Mouse (Mus musculus) olfactory bulb, adult 2 months (tissue): ENCODE measurements around the gene Ubxn10. TPM values are rescaled to one million over a fixed set of nuclear protein-coding genes. Genes with fewer than 3 reads are reported as not detected.

Source experiments
- H3K27ac ChIP-seq: fragments of 200-500 bp; 2 replicates; pipeline ENCODE4 v1.5.1; 2012; ENCODE audit warnings: low read depth, low read length; ENCODE audit not compliant: insufficient read depth
- H3K4me1 ChIP-seq: fragments of 200-500 bp; 2 replicates; pipeline ENCODE4 v1.6.1; 2012; ENCODE audit warnings: low read length; ENCODE audit not compliant: control insufficient read depth, insufficient read depth
- H3K4me3 ChIP-seq: fragments of 200-500 bp; 2 replicates; pipeline ENCODE4 v1.5.1; 2012; ENCODE audit warnings: mild to moderate bottlenecking, low read depth, low read length, moderate library complexity; ENCODE audit not compliant: insufficient read depth
- CTCF ChIP-seq: fragments of 200-500 bp; IDR thresholded peaks from 2 replicates; pipeline ENCODE4 v1.5.1; 2012; ENCODE audit warnings: low read depth, mild to moderate bottlenecking, low read length, moderate library complexity; ENCODE audit not compliant: insufficient read depth
- POLR2A ChIP-seq: fragments of 200-500 bp; IDR thresholded peaks from 2 replicates; pipeline ENCODE4 v1.6.1; 2012; ENCODE audit warnings: mild to moderate bottlenecking, low read depth, low read length, moderate library complexity; ENCODE audit not compliant: insufficient read depth
- WGBS: fragments of 180-500 bp; shearing (Covaris S2); methylation state at CpG from one replicate; pipeline ENCODE4 v1.1.7; 2018; 5-methylcytosine and 5-hydroxymethylcytosine counted together
- polyA plus RNA-seq: library from polyadenylated mRNA; stranded (reverse); fragments of >200 nt; gene quantifications from 2 replicates; pipeline ENCODE4 v1.2.4, GENCODE M21; 2012; ENCODE audit warnings: low replicate concordance; ENCODE audit not compliant: missing spikeins, insufficient read depth, insufficient read length

The Ubxn10 gene
- polyA plus RNA-seq, 1 experiment: not detected

DNA sequence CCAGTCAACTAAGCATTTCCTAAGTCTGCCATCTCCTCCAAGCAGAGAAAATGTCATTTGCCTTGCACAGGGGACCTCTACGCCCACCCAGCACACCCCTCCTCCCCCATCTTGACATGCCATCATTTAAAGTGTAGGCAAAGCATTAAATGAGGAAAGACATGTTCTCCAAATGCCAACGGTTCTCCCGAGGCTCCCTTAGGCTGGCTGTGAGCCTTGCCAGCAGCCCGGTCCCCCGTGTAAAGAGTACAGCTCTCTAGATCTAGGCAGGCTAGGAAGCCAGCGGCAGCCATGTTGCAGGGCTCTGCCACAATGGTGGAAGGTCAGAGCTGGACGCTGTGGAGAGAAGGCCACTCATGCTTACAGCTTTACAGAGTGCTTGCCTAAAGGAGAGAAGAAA is 27.0 kb downstream of the Ubxn10 start:
- 45% methylated on average over 7 of the region's 7 CpGs for WGBS
- Histone ChIP-seq H3K27ac (no peak overlapping the region), H3K4me1 (peaks cover 17% of the 10 kb centered on the region), H3K4me3 (no peak overlapping the region)
- TF ChIP-seq CTCF (no peak), POLR2A (no peak)

DNA sequence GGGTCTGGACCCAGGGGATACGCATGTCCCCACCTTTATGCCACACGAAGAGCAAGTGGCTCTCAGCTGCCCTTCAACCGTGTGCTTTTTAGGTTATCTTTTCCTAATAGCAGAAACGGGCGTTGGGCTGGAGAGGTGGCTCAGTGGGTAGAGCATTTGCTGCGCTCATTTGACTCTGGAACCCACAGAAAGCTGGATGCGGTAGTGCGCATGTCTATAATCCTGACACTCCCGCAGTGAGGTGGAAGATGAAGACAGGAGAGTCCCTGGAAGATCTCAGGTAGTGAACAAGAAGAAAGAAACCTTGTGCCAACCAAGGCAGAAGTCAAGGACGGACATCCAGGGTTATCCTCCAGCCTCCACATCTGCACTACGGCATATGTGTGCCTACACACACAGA is 27.7 kb downstream of the Ubxn10 start:
- WGBS: 88% methylated on average over 11 of the region's 11 CpGs
- TF ChIP-seq POLR2A (no peak), CTCF (no peak)
- Histone ChIP-seq H3K4me1 (peaks cover 19% of the 10 kb centered on the region), H3K4me3 (no peak overlapping the region), H3K27ac (no peak overlapping the region)

DNA sequence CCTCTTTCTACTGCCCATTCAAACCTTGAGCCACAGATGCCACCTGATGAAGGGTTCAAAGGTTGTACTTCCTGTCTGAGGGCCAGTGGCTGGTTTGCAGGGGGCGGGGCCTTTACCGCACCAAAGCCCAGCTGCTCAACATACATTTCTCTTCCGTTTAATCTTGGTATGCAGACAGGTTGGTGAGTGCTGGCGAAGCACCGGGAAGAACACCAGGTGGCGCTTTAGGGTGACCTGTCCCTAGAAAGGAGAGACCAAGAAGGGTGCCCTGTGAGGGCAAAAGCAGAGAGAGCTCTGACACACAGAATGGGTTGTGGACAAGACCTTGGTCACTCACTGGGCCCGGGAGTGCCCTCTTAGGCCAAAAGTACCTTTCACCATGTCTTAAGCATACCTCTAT is 28.3 kb downstream of the Ubxn10 start:
- no peak for TF ChIP-seq POLR2A
- TF ChIP-seq CTCF: peak; percentile 30; the same call in 1 of the 2 replicates
- Histone ChIP-seq H3K4me1 (peaks cover 20% of the 10 kb centered on the region), H3K27ac (no peak overlapping the region), H3K4me3 (no peak overlapping the region)
- WGBS: 24% methylated on average over 7 of the region's 7 CpGs

DNA sequence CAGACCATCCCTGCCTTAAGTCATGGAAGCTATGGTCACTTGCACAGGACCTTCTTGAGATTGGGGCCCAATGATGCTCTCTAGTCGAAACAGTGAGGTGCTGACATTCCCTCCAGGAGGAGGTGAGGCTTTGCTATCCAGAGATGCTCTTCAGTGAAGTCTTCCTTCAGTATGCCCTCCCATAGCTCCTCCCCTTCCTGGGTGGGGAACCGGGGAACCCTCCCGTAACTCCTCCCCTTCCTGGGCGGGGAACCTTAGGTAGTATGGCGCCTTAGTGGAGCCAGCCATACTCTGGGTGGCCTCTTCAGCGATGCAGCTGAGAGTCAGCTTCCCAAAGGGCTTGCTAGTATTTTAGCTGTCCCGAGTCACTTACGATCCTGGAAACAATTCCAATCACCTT is 30.3 kb downstream of the Ubxn10 start:
- WGBS: 94% methylated on average over 8 of the region's 8 CpGs

DNA sequence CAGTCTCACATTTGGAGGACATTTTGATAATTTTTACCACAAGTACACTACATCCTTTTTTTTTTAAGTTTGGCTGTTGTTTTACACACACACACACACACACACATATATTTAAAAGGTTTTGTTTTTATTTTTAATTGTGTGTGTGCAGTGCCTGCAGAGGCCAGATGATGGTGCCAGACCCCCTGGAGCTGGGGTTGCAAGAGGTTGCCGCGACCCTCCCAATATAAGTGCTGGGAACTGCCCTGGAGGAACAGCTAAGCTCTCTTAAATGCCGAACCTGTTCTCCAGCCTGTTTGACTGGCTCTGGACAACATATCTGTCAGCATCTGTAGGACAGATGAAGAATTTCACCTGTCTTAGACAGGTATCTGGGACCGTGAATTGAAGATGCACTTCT is 32.8 kb downstream of the Ubxn10 start:
- TF ChIP-seq CTCF: no peak
- no peak for TF ChIP-seq POLR2A
- no peak overlapping the region for H3K4me3 ChIP-seq
- H3K4me1 ChIP-seq: peaks cover 15% of the 10 kb centered on the region
- H3K27ac ChIP-seq: no peak overlapping the region
- 86% methylated on average over 4 of the region's 4 CpGs for WGBS

More for the DNA sequence above, 30.3 kb downstream of the Ubxn10 start:
- no peak overlapping the region for H3K27ac ChIP-seq
- H3K4me3 ChIP-seq: no peak overlapping the region
- peaks cover 21% of the 10 kb centered on the region for H3K4me1 ChIP-seq
- TF ChIP-seq POLR2A: no peak
- TF ChIP-seq CTCF: no peak

DNA sequence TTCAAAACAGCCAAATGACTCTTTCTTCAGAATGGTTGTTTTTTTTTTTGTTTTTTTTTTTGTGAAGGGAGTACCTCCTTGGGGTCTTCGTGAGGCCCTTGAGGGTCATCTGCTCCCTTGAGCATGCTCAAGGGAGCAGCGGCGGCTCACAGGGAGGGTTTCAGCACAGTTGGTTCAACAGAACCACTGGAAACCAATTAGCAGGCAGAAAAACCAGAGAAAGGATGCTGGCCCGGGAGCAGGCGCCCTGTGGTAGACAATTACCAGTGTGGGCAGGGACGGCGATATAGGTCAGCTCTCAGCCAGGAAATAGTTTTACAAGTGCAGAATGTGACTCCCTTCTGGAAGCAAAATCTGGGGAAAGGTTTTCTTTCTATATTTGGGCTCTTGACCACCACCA is 33.4 kb downstream of the Ubxn10 start:
- 53% methylated on average over 7 of the region's 7 CpGs for WGBS
- Histone ChIP-seq H3K4me1 (peaks cover 14% of the 10 kb centered on the region), H3K4me3 (no peak overlapping the region), H3K27ac (no peak overlapping the region)
- no peak for TF ChIP-seq CTCF
- no peak for TF ChIP-seq POLR2A

DNA sequence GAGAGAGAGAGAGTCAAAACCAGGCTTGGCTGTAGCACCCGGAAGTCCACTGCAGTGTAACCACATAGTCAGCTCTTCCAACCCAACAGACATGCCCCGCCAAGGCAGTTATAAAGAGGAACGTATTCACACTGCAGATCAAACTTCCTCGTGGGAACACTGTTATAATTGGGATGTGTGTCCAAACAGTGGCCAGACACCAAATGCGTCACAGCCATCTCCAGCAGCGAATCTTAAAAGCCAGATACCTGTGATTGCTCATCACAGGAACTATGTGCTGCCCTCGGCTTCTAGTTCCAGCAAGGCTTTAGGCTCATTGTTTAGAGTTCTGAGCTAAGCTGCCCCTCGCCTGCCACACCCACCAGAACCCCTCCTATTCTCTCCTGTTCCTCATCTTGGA is 34.4 kb downstream of the Ubxn10 start:
- 92% methylated on average over 8 of the region's 8 CpGs for WGBS
- H3K4me1 ChIP-seq: peaks cover 15% of the 10 kb centered on the region
- H3K27ac ChIP-seq: no peak overlapping the region
- TF ChIP-seq POLR2A: no peak
- no peak for TF ChIP-seq CTCF
- no peak overlapping the region for H3K4me3 ChIP-seq

DNA sequence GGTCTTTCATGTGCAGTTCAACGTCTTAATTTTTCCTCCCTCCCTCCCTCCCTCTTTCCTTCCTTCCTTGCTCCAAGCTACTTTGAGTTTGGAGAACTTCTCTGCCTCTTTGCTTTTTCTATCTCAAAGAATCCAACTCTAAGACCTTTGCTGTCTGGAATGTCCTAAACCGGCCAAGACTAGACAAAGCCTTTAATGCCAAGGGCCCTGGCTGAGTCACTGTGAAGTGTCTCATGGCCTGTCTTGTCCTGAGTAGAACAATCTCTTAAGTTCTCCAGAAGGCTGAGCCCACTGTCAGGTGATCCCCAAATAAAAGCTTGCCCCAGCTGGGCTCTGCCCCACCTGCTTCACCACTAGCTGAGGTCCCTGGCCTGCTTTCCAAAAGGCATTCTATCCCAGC is 34.9 kb downstream of the Ubxn10 start:
- 80% methylated on average over 2 of the region's 2 CpGs for WGBS
- H3K4me1 ChIP-seq: peaks cover 19% of the 10 kb centered on the region
- H3K4me3 ChIP-seq: no peak overlapping the region
- H3K27ac ChIP-seq: no peak overlapping the region
- no peak for TF ChIP-seq CTCF
- TF ChIP-seq POLR2A: no peak

DNA sequence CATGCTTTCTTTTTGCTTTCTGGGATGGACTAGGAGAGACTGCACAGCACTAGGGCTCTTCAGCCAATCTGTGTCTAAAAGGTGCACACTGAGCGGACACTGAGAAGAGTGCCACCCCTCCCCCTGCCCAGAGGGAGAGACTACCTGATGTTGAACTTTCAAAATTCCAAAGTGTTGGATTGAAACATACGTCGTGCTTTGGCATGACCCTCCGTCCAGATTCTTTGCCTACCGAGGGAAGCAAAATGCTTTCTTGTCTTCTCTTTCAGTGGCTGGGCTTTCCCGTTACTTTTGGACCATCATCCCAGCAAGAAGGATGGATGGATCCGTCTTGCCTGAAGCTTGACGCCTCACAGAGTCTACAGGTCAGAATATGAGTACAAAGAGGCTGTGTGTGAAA is 35.9 kb downstream of the Ubxn10 start:
- TF ChIP-seq CTCF (no peak), POLR2A (no peak)
- H3K27ac ChIP-seq: no peak overlapping the region
- 87% methylated on average over 8 of the region's 8 CpGs for WGBS

DNA sequence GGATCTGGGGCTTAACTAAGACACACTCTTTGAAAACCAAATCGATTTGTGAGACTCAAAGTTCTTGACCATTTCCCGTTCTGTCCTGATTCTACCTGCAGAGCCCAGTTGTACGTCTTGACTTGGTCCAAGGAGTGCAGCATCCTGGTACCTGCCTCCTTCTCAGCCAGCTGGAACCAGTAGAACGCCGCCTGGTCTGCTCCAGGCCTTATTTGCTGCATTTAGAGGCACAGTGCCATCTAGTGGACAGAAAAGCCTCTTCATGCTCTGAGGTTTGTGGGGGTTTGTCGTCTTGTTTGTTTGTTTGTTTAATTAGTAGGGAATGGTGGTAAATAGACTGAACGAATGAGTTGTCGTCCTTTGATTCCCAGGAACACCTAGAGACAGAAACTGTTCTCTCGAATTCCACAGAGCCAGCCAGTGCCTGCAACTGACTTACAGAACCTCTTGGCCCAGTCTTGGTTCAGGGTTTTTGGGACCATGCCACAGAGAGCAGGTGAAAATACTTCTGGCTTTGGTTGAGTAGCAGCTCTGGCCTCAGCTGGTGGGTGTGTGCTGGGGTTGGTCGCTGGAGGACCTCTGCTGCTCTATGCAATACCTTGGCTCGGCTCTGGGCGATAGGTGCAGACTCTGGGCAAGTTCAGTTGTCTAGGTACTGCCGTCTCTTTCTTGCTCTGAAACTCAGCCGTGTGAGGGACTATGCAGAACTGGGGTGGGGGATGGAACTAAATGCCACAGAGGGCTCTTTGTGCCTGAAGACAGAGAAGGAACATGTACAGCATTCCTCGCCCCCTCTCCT is 36.6 kb downstream of the Ubxn10 start:
- no peak overlapping the region for H3K27ac ChIP-seq
- WGBS: 29% methylated on average over 15 of the region's 15 CpGs
- TF ChIP-seq POLR2A (no peak), CTCF (peak; percentile 44)

More for the DNA sequence above, 35.9 kb downstream of the Ubxn10 start:
- Histone ChIP-seq H3K4me3 (no peak overlapping the region), H3K4me1 (peaks cover 18% of the 10 kb centered on the region)

More for the DNA sequence above, 36.6 kb downstream of the Ubxn10 start:
- Histone ChIP-seq H3K4me1 (peaks cover 18% of the 10 kb centered on the region), H3K4me3 (no peak overlapping the region)
